Mouse (Mus musculus) E14TG2a.4 (cell line): Measurements from ENCODE around the gene Slc38a8.
A peak's percentile ranks its signal among the peaks of the same experiment; 100 is the strongest.

ENCODE experiments used
- H3K27me3 ChIP-seq: 2 replicates; pipeline ENCODE4 v1.6.1; 2014; ENCODE audit warnings: low read length, control low read depth; ENCODE audit not compliant: insufficient read depth
- H3K36me3 ChIP-seq: 2 replicates; pipeline ENCODE4 v1.6.1; 2014; ENCODE audit warnings: low read length, control low read depth; ENCODE audit not compliant: insufficient read depth
- H3K4me1 ChIP-seq: replicated peaks from 2 replicates; pipeline ENCODE4 v1.6.1; 2014; ENCODE audit warnings: low read depth, low read length, control low read depth
- H3K4me3 ChIP-seq: replicated peaks from 2 replicates; pipeline ENCODE4 v1.5.1; 2014; ENCODE audit warnings: mild to moderate bottlenecking, low read length
- H3K9me3 ChIP-seq: 2 replicates; pipeline ENCODE4 v1.6.1; 2014; ENCODE audit warnings: low read length, control low read depth
- CTCF ChIP-seq: conservative IDR thresholded peaks from 2 replicates; pipeline ENCODE4 v1.5.1; 2014; ENCODE audit warnings: low read length
- NANOG ChIP-seq: IDR thresholded peaks from 2 replicates; pipeline ENCODE4 v1.6.1; 2014; ENCODE audit warnings: borderline replicate concordance, low read length, mixed read lengths
- POU5F1 ChIP-seq: IDR thresholded peaks from 2 replicates; pipeline ENCODE4 v1.6.1; 2014; ENCODE audit warnings: low read length, borderline replicate concordance

Slc38a8 gene

DNA sequence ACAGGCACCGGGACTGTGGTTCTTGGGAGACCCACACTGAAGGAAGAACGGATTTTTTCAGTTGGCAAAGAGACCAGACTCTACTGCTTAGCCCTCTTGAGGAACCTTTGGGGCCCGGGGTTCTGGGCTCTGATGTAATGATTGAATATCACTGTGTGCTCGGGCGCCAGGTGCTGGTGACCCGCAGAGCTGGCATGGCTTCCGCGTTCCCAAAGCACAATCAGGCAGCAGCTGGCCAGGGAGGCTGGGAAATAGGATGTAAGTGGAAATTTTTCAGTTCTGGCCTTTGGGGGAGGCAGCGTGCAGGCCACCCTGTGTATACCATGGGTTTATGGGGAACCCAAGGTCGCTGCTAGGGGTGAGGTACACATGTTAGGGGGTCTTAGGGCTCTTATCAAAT, 34.7 kb downstream of the Slc38a8 start:
- H3K4me1 ChIP-seq = peaks cover 65% of the 10 kb centered on the region
- peak overlapping the region; percentile 61 for H3K4me3 ChIP-seq
- peaks cover 46% of the 10 kb centered on the region for H3K27me3 ChIP-seq
- TF ChIP-seq POU5F1 (no peak), NANOG (no peak), CTCF (no peak)
- H3K36me3 ChIP-seq = no peaks in the 10 kb centered on the region
- H3K9me3 ChIP-seq = no peaks in the 10 kb centered on the region

DNA sequence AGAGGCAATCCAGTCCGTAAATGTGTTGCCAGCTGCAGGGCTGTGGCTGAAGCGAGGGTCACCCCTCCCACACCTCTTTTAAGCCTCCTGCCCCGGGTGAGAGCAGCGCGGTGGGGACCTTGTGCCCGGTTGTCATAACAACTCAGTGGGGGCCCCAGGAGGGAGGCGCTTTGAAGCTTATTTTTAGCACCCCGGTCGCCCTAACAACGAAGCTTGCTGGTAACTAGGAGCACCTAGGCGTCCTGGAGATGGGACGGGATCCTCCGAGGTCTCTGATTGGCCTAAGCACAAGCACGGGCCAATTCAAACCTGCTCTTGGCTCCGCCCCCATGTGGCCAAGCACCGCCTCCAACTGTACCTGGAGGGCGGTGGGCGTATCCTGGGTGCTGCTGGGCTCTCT, 35.4 kb downstream of the Slc38a8 start:
- no peak for TF ChIP-seq POU5F1
- no peak for TF ChIP-seq NANOG
- TF ChIP-seq CTCF = no peak
- Histone ChIP-seq H3K4me3 (peak overlapping the region; percentile 61), H3K27me3 (peaks cover 43% of the 10 kb centered on the region), H3K4me1 (peaks cover 58% of the 10 kb centered on the region), H3K36me3 (no peaks in the 10 kb centered on the region), H3K9me3 (no peaks in the 10 kb centered on the region)

DNA sequence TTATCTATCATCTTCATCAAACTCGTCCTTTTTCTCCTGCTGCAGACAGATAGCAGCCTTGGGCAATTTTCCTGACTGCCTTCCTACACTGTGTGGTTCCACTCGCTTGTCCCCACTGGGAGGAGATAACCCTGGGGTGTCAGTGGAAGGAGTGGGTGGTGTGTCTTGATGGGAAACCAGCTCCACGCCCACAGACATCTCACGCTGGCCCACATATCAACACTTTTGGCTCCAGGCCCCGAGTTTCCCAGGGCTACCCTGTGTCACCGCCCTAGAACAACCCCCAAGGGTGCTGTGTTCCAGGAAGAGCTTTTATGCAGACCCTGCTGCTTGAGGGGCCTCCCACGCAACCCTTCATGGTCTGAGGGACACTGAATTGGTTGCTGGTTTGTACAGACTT, 37.8 kb downstream of the Slc38a8 start:
- Histone ChIP-seq H3K36me3 (no peaks in the 10 kb centered on the region), H3K4me1 (peaks cover 46% of the 10 kb centered on the region), H3K9me3 (no peaks in the 10 kb centered on the region), H3K27me3 (peaks cover 33% of the 10 kb centered on the region), H3K4me3 (no peak overlapping the region)
- TF ChIP-seq POU5F1 (no peak), CTCF (no peak), NANOG (no peak)

GRCm38 (mm10) chr8:119461356-119461755, 40.1 kb downstream of the Slc38a8 start:
- no peaks in the 10 kb centered on the region for H3K36me3 ChIP-seq
- TF ChIP-seq POU5F1 (no peak), NANOG (no peak), CTCF (no peak)
- peaks cover 17% of the 10 kb centered on the region for H3K27me3 ChIP-seq
- H3K4me3 ChIP-seq = no peak overlapping the region
- H3K4me1 ChIP-seq = peaks cover 38% of the 10 kb centered on the region
- H3K9me3 ChIP-seq = no peaks in the 10 kb centered on the region

DNA sequence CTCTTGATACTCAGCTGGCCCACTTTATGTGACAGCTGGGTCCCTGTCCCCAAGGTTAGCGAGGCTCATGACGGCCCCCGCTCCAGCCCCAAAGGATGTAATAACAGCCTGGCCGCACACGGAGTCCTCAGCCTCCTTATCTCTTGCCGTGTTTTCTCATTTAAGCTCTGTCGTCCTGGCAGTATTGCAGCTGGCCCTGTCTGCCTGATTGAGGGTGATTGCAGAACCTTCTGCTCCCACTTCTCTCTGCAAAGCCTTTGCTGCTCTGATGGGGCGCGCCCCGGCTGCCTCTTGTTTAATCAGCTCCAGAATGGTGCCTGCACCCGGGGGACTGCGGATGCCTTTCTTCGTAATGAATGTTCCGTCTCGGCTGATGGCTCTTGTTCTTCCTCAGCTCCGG, 41.8 kb downstream of the Slc38a8 start:
- no peaks in the 10 kb centered on the region for H3K36me3 ChIP-seq
- no peak overlapping the region for H3K4me3 ChIP-seq
- peaks cover 22% of the 10 kb centered on the region; the same call in 1 of the 2 replicates for H3K4me1 ChIP-seq
- H3K9me3 ChIP-seq = no peaks in the 10 kb centered on the region
- peaks cover 11% of the 10 kb centered on the region for H3K27me3 ChIP-seq
- no peak for TF ChIP-seq NANOG
- no peak for TF ChIP-seq CTCF
- TF ChIP-seq POU5F1 = no peak

DNA sequence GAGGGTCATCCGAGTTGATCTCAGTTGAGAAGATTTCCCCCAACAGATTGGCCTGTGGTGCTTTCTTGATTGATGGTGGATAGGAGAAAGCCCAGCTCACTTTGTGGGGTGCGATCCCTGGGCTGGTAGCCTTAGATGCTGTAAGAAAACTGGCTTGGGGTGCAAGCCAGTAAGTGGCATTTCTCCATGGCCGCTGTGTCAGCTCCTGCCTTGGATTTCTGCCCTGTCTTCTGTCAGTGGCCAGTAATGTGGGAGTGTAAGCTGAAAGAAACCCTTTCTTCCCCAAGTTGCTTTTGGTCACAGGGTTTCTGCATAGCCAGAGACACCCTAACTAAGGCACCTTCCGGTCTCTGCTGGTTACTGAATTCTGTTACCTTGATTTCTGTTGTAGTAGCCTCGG, 45.5 kb downstream of the Slc38a8 start:
- H3K9me3 ChIP-seq = no peaks in the 10 kb centered on the region
- TF ChIP-seq CTCF = no peak
- TF ChIP-seq NANOG = no peak
- TF ChIP-seq POU5F1 = no peak
- peaks cover 10% of the 10 kb centered on the region; the same call in 1 of the 2 replicates for H3K27me3 ChIP-seq
- no peaks in the 10 kb centered on the region for H3K36me3 ChIP-seq
- peaks cover 10% of the 10 kb centered on the region; the same call in 1 of the 2 replicates for H3K4me1 ChIP-seq
- H3K4me3 ChIP-seq = no peak overlapping the region

- H3K4me1 ChIP-seq = peaks cover 22% of the 10 kb centered on the region
Observed at GRCm38 (mm10) chr8:119452919-119453318, 48.6 kb downstream of the Slc38a8 start.

DNA sequence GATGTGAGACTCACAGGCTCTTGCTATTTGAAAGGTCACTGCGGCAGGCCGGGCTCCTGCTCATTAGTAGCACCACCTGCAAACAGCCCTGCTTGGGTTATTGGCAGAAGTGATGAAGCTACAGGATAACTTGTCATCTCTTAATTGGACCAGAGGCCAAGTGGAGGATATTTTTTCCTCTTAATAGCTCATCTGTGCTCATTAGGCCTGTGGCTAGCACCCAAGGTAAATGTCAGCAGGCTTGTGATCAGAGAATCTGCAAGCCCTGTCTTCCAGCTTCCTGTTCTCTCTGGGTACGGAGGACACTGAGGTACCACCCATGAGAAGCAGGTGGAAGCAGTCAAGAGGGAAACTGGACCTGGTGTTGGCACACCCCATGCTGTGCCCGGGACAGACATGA, 50.4 kb downstream of the Slc38a8 start:
- no peaks in the 10 kb centered on the region for H3K36me3 ChIP-seq
- TF ChIP-seq CTCF (no peak), NANOG (no peak)
- H3K4me1 ChIP-seq = peaks cover 33% of the 10 kb centered on the region
- peaks cover 45% of the 10 kb centered on the region for H3K27me3 ChIP-seq
- no peak overlapping the region for H3K4me3 ChIP-seq
- H3K9me3 ChIP-seq = no peaks in the 10 kb centered on the region

More at GRCm38 (mm10) chr8:119452919-119453318, 48.6 kb downstream of the Slc38a8 start:
- Histone ChIP-seq H3K27me3 (peaks cover 33% of the 10 kb centered on the region), H3K36me3 (no peaks in the 10 kb centered on the region), H3K4me3 (no peak overlapping the region), H3K9me3 (no peaks in the 10 kb centered on the region)
- no peak for TF ChIP-seq POU5F1

- Histone ChIP-seq H3K9me3 (no peaks in the 10 kb centered on the region), H3K36me3 (no peaks in the 10 kb centered on the region), H3K4me3 (no peak overlapping the region), H3K4me1 (peaks cover 44% of the 10 kb centered on the region), H3K27me3 (peaks cover 59% of the 10 kb centered on the region)
- TF ChIP-seq POU5F1 (no peak), NANOG (no peak), CTCF (no peak)
Observed at GRCm38 (mm10) chr8:119449627-119450026, 51.9 kb downstream of the Slc38a8 start.
